Mouse (Mus musculus) embryonic fibroblast, embryonic 13.5 days (primary cell): ENCODE measurements around the gene Hs2st1.

Experiments
- CTCF ChIP-seq: IDR thresholded peaks from 2 replicates; pipeline ENCODE4 v1.5.1; 2011; ENCODE audit warnings: mild to moderate bottlenecking, control low read depth, low read length, moderate library complexity, borderline replicate concordance; ENCODE audit not compliant: insufficient read depth
- POLR2A ChIP-seq: IDR thresholded peaks from 2 replicates; pipeline ENCODE4 v1.6.1; 2011; ENCODE audit warnings: low read depth, mild to moderate bottlenecking, control low read depth, low read length, moderate library complexity

DNA sequence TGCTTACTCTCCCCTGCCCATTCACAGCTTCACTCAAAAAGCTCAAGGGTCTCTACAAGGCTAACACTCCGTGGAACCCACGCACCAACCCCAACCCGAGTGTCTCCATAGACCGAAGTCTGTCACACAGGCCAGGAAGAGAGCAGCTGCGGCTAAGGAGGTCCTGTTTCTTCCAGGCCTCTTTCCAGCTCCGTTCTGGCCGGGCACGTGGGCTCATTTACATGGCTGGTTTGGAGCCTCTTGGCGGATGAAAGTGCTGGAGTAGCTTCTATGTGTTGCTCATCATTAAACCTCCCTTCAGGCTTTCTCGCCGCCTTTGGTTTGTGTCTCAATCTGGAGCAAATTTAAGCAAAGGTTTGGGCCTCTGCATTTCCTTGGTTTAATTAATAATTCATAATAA is 164.7 kb downstream of the Hs2st1 start:
- no peak for TF ChIP-seq CTCF
- no peak for TF ChIP-seq POLR2A
